37 mouse cellular contexts compared by ENCODE assay signal in the genomic region with DNA sequence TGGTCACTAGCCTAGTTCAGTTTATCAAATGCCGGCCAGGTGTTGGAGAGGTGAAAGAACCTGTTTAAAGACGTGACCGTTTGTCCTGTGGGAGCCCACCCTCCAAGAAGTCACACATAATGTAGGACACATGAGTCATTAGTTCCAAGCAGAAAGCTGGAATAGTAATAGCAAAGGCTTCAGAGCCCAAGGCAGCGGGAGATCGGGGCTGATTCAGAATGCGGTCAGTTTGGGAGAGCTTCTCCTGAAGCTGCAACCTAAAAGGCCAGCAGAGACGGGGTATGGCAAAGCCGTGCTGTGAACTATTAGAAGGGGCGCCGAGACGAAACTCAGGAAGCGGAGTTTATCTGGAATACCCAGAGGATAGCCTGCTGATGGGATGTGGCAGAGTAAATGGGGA. TPM values are rescaled to one million over a fixed set of nuclear protein-coding genes. Genes with fewer than 3 reads are reported as not detected.
"Had no signal": no experiment of that assay in that cellular context is flagged by ENCODE, and none has a peak within 500 bp of the region (broad histone marks: within the 10 kb centered on the region; RNA-seq: fewer than 3 reads in every experiment).

No protein-coding gene starts in this region.

- H3K36me3 ChIP-seq: heart, embryonic 10.5 days; heart, embryonic 12.5 days; heart, embryonic 13.5 days; heart, embryonic 15.5 days; hindbrain, embryonic 10.5 days; hindbrain, embryonic 12.5 days; hindbrain, embryonic 13.5 days; intestine, embryonic 15.5 days; kidney, embryonic 15.5 days had no signal

- DNase-seq: heart, postnatal 10 days; heart, postnatal 14 days; heart, postnatal 4 days; kidney, adult 11 months; kidney, adult 18-20 months; kidney, adult 2 months; kidney, adult 8-10 months; kidney, adult 9 months; kidney, postnatal 10 days; kidney, postnatal 14 days; kidney, postnatal 25 days; kidney, postnatal 36 days; kidney, postnatal 4 days; layer of hippocampus, adult 9-11 months; layer of hippocampus, postnatal 36 days had no signal

- H3K9ac ChIP-seq: heart, embryonic 12.5 days; heart, embryonic 13.5 days; heart, embryonic 15.5 days; hindbrain, embryonic 12.5 days; hindbrain, embryonic 13.5 days; hindbrain, embryonic 14.5 days; hindbrain, embryonic 15.5 days; intestine, embryonic 15.5 days; kidney, embryonic 15.5 days had no signal

- H3K4me2 ChIP-seq: heart, embryonic 11.5 days; heart, embryonic 12.5 days; heart, embryonic 13.5 days; heart, embryonic 15.5 days; hindbrain, embryonic 12.5 days; hindbrain, embryonic 13.5 days; hindbrain, embryonic 14.5 days; hindbrain, embryonic 15.5 days; intestine, embryonic 15.5 days; kidney, embryonic 15.5 days had no signal

- H3K4me1 ChIP-seq: heart, embryonic 10.5 days; heart, embryonic 13.5 days; heart, embryonic 15.5 days; hindbrain, embryonic 10.5 days; hindbrain, embryonic 12.5 days; hindbrain, embryonic 13.5 days; hindbrain, embryonic 15.5 days; intestine, embryonic 15.5 days; kidney, embryonic 15.5 days had no signal

- H3K27me3 ChIP-seq: heart, embryonic 12.5 days; hindbrain, embryonic 12.5 days; hindbrain, embryonic 13.5 days; hindbrain, embryonic 15.5 days; intestine, embryonic 15.5 days; kidney, embryonic 15.5 days had no signal

- ATAC-seq: hindbrain, embryonic 16.5 days; hindbrain, postnatal 0 days; inflammation-experienced regulatory T-cells, adult 6 months; intestine, embryonic 15.5 days; intestine, embryonic 16.5 days; intestine, postnatal 0 days had no signal

- H3K9me3 ChIP-seq: heart, embryonic 10.5 days; heart, embryonic 12.5 days; heart, embryonic 13.5 days; heart, embryonic 15.5 days; hindbrain, embryonic 10.5 days; hindbrain, embryonic 12.5 days; hindbrain, embryonic 13.5 days; hindbrain, embryonic 15.5 days; intestine, embryonic 15.5 days; kidney, embryonic 15.5 days had no signal

- H3K27ac ChIP-seq: heart, embryonic 10.5 days; heart, embryonic 13.5 days; heart, embryonic 15.5 days; hindbrain, embryonic 10.5 days; hindbrain, embryonic 12.5 days; hindbrain, embryonic 13.5 days; hindbrain, embryonic 14.5 days; hindbrain, embryonic 15.5 days; hindbrain, postnatal 0 days; intestine, embryonic 15.5 days; kidney, embryonic 15.5 days; kidney, postnatal 0 days; layer of hippocampus, adult 2 months; left cerebral cortex, adult 2 months had no signal

- H3K4me3 ChIP-seq: heart, embryonic 10.5 days; heart, embryonic 12.5 days; heart, embryonic 13.5 days; heart, embryonic 15.5 days; hindbrain, embryonic 10.5 days; hindbrain, embryonic 12.5 days; hindbrain, embryonic 13.5 days; hindbrain, embryonic 15.5 days; intestine, embryonic 15.5 days; kidney, embryonic 15.5 days; layer of hippocampus, adult 2 months; left cerebral cortex, adult 2 months had no signal

RNA-seq across cellular contexts. Expression of a gene that starts 20.2 kb away (rescaled TPM):
- total RNA-seq: hematopoietic stem cell, adult 5-6 weeks had no signal
- polyA plus RNA-seq: inflammation-experienced regulatory T-cells, adult 6 months; kidney, embryonic 14.5 days had no signal
